Mouse (Mus musculus) cortical plate, adult 2 months (tissue): ENCODE measurements around the gene Cbx7.

ENCODE experiments used
- CTCF ChIP-seq: fragments of 200-500 bp; IDR thresholded peaks from 2 replicates; pipeline ENCODE4 v1.5.1; 2011; ENCODE audit warnings: mild to moderate bottlenecking, control low read depth, low read length; ENCODE audit not compliant: insufficient read depth; ENCODE audit errors: extremely low read depth
- POLR2A ChIP-seq: fragments of 200-500 bp; IDR thresholded peaks from 2 replicates; pipeline ENCODE4 v1.6.1; 2011; ENCODE audit warnings: mild to moderate bottlenecking, low read length, control low read depth; ENCODE audit not compliant: insufficient read depth; ENCODE audit errors: extremely low read depth

GRCm38 (mm10) chr15:79933670-79934514 lies 37.0 kb downstream of the Cbx7 start:
- TF ChIP-seq CTCF (no peak), POLR2A (no peak)
